Comparison of ENCODE assay signal across 9 mouse cellular contexts in the genomic region with DNA sequence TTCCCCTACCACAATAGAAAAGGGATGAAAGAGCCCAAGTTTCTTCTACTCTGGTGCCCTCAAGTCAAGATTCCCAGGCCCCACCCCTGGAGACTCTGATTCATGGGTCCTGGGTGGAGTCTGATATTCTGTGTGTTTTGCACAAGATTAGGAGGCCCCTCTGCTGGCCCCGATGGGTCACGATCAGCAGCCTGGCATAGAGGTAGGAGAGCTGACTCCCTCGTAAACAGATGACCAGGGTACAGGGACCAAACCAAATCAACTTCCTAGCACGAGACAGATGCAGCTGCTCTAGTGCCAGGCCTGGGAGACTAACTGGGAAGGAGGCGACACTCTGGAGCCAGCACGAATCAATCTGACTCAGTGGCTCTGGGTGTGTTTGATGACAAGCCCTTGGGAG. TPM values are rescaled to one million over a fixed set of nuclear protein-coding genes. Genes with fewer than 3 reads are reported as not detected.
DNase-seq lines count a peak whose midpoint lies in the region; ATAC-seq lines count a peak whose summit lies in the region.
"Had no signal": no experiment of that assay in that cellular context is flagged by ENCODE, and none has a peak within 500 bp of the region (broad histone marks: within the 10 kb centered on the region; RNA-seq: fewer than 3 reads in every experiment).

No protein-coding gene starts in this region.

- WGBS in heart, embryonic 13.5 days, result 64% methylated on average over 6 of the region's 6 CpGs
- 51% methylated on average over 6 of the region's 6 CpGs for WGBS in lung, embryonic 16.5 days
- 71% methylated on average over 6 of the region's 6 CpGs for WGBS in hindbrain, embryonic 16.5 days
- WGBS in stomach, embryonic 14.5 days, result 55% methylated on average over 6 of the region's 6 CpGs

- H3K4me2 ChIP-seq in heart, embryonic 13.5 days, result peak overlapping the region; percentile 52
- H3K4me2 ChIP-seq in lung, embryonic 16.5 days (ENCODE audit: low read depth, low read length), result no peak overlapping the region
- H3K4me2 ChIP-seq in hindbrain, embryonic 16.5 days (ENCODE audit: low read length), result no peak overlapping the region
- H3K4me2 ChIP-seq in stomach, embryonic 14.5 days (replicated peaks; ENCODE audit: low read depth, low read length), result no peak overlapping the region
- H3K4me2 ChIP-seq: neural tube, embryonic 15.5 days had no signal

- peak overlapping the region; percentile 95 for H3K27ac ChIP-seq in heart, embryonic 13.5 days (replicated peaks)
- peak overlapping the region; percentile 91 for H3K27ac ChIP-seq in lung, embryonic 16.5 days (ENCODE audit: low read length)
- H3K27ac ChIP-seq in hindbrain, embryonic 16.5 days (ENCODE audit: low read depth, low read length), result peak overlapping the region; percentile 12; the same call in 1 of the 2 replicates
- H3K27ac ChIP-seq in stomach, embryonic 14.5 days (ENCODE audit: low read length), result peak overlapping the region; percentile 68; the same call in 1 of the 2 replicates
- H3K27ac ChIP-seq: neural tube, embryonic 15.5 days had no signal

- no peaks in the 10 kb centered on the region for H3K9me3 ChIP-seq in heart, embryonic 13.5 days
- no peaks in the 10 kb centered on the region for H3K9me3 ChIP-seq in lung, embryonic 16.5 days (ENCODE audit: control insufficient read depth, low read length)
- no peaks in the 10 kb centered on the region for H3K9me3 ChIP-seq in hindbrain, embryonic 16.5 days (ENCODE audit: control insufficient read depth, low read length)
- no peaks in the 10 kb centered on the region for H3K9me3 ChIP-seq in stomach, embryonic 14.5 days (ENCODE audit: control insufficient read depth, low read depth, low read length)
- H3K9me3 ChIP-seq: neural tube, embryonic 15.5 days had no signal

- intact Hi-C loops in left cerebral cortex, postnatal 36 days (cut with DNase I), result no loop called here

- H3K4me3 ChIP-seq in heart, embryonic 13.5 days, result no peak overlapping the region
- no peak overlapping the region for H3K4me3 ChIP-seq in lung, embryonic 16.5 days (ENCODE audit: low read length)
- no peak overlapping the region for H3K4me3 ChIP-seq in hindbrain, embryonic 16.5 days (ENCODE audit: low read length)
- H3K4me3 ChIP-seq in stomach, embryonic 14.5 days (ENCODE audit: low read depth, low read length), result no peak overlapping the region
- H3K4me3 ChIP-seq: neural tube, embryonic 15.5 days had no signal

- peaks cover 99% of the 10 kb centered on the region for H3K4me1 ChIP-seq in heart, embryonic 13.5 days
- H3K4me1 ChIP-seq in lung, embryonic 16.5 days (replicated peaks; ENCODE audit: control insufficient read depth, insufficient read depth, low read length), result peaks cover 86% of the 10 kb centered on the region
- H3K4me1 ChIP-seq in hindbrain, embryonic 16.5 days (ENCODE audit: control insufficient read depth, insufficient read depth, low read depth, low read length), result peaks cover 18% of the 10 kb centered on the region
- peaks cover 74% of the 10 kb centered on the region for H3K4me1 ChIP-seq in stomach, embryonic 14.5 days (ENCODE audit: control insufficient read depth, insufficient read depth, low read length)

- H3K9ac ChIP-seq in heart, embryonic 13.5 days, result peak overlapping the region; percentile 67
- H3K9ac ChIP-seq in lung, embryonic 16.5 days (ENCODE audit: low read length), result peak overlapping the region; percentile 30
- H3K9ac ChIP-seq in hindbrain, embryonic 16.5 days (ENCODE audit: low read depth, low read length), result no peak overlapping the region
- no peak overlapping the region for H3K9ac ChIP-seq in stomach, embryonic 14.5 days (replicated peaks; ENCODE audit: low read depth, low read length)
- H3K9ac ChIP-seq: neural tube, embryonic 15.5 days had no signal

- DNase-seq in heart, adult 18-20 months, result no peak
- no peak for DNase-seq in lung, postnatal 25 days (ENCODE audit: low spot score)
- DNase-seq in right cerebral cortex, postnatal 25 days, result no peak
- no peak for DNase-seq in left cerebral cortex, postnatal 36 days (ENCODE audit: low spot score in 2 of 2)

- no peak for ATAC-seq in heart, embryonic 13.5 days (ENCODE audit: extremely low read depth, insufficient number of reproducible peaks, low FRiP score, low TSS enrichment)
- no peak for ATAC-seq in lung, embryonic 16.5 days (ENCODE audit: low read depth)
- ATAC-seq in hindbrain, embryonic 16.5 days, result no peak
- no peak for ATAC-seq in stomach, embryonic 14.5 days (ENCODE audit: insufficient number of reproducible peaks, insufficient read depth, low FRiP score, low read depth)

- H3K27me3 ChIP-seq in heart, embryonic 13.5 days (replicated peaks), result no peaks in the 10 kb centered on the region
- no peaks in the 10 kb centered on the region for H3K27me3 ChIP-seq in lung, embryonic 16.5 days (ENCODE audit: control insufficient read depth, insufficient read depth, low read depth, low read length)
- H3K27me3 ChIP-seq in hindbrain, embryonic 16.5 days (replicated peaks; ENCODE audit: control insufficient read depth, insufficient read depth, low read length), result no peaks in the 10 kb centered on the region
- no peaks in the 10 kb centered on the region for H3K27me3 ChIP-seq in stomach, embryonic 14.5 days (ENCODE audit: control insufficient read depth, insufficient read depth, low read length)
- H3K27me3 ChIP-seq: neural tube, embryonic 15.5 days had no signal

- peaks cover 22% of the 10 kb centered on the region for H3K36me3 ChIP-seq in heart, embryonic 13.5 days
- H3K36me3 ChIP-seq in lung, embryonic 16.5 days (ENCODE audit: control insufficient read depth, insufficient read depth, low read length), result no peaks in the 10 kb centered on the region
- no peaks in the 10 kb centered on the region for H3K36me3 ChIP-seq in hindbrain, embryonic 16.5 days (ENCODE audit: control insufficient read depth, insufficient read depth, low read length)
- no peaks in the 10 kb centered on the region; the same call in 1 of the 2 replicates for H3K36me3 ChIP-seq in stomach, embryonic 14.5 days (ENCODE audit: control insufficient read depth, insufficient read depth, low read length)
- H3K36me3 ChIP-seq: neural tube, embryonic 15.5 days had no signal

RNA-seq across cellular contexts. Expression of a gene that starts 51.0 kb away (rescaled TPM):
- polyA plus RNA-seq in heart, embryonic 13.5 days (2015; fragmentation: Nextera tagmentation; extraction: Ambion mirVana), result 18.5 and 19.3 TPM in 2 replicates
- total RNA-seq in heart, adult 18-20 months (2021), result 10 to 100 TPM in 1 of 2 experiments, 1 to 10 TPM in 1; 9.0 to 11.3 TPM
- polyA plus RNA-seq in lung, embryonic 16.5 days (2015; fragmentation: Nextera tagmentation; extraction: Ambion mirVana), result 6.8 and 8.6 TPM in 2 replicates
- polyA plus RNA-seq in hindbrain, embryonic 16.5 days (2015; fragmentation: Nextera tagmentation; extraction: Ambion mirVana), result 1.4 and 1.6 TPM in 2 replicates
- 7.5 and 9.7 TPM in 2 replicates for polyA plus RNA-seq in stomach, embryonic 14.5 days (2014; fragmentation: Nextera tagmentation; extraction: Ambion mirVana)
- 1 to 10 TPM; 1.7 to 3.6 TPM for total RNA-seq in left cerebral cortex, postnatal 36 days (2021)

Comparison
In these comparisons a context has a peak if more than half of its experiments do, and no peak if none do; other contexts are left out.
1. H3K27ac ChIP-seq: peak in every context shown above with its lines; median percentile 95 in heart, embryonic 13.5 days; 91 in lung, embryonic 16.5 days; 68 in stomach, embryonic 14.5 days; 12 in hindbrain, embryonic 16.5 days.
2. H3K9ac ChIP-seq: peak in heart, embryonic 13.5 days (single experiment) and lung, embryonic 16.5 days (single experiment); none in hindbrain, embryonic 16.5 days (single experiment) and stomach, embryonic 14.5 days (single experiment).